Mouse (Mus musculus): ENCODE results near the gene Slc6a1. TPM values are rescaled to one million over a fixed set of nuclear protein-coding genes. Genes with fewer than 3 reads are reported as not detected.

Slc6a1 gene
- total and polyA plus RNA-seq, 2 experiments, result 0.07 TPM; not detected in 1

GRCm38 (mm10) chr6:114283278-114283770, 889 bp downstream of the Slc6a1 start:
- H3K27me3 ChIP-seq (ENCODE audit: control insufficient read depth, insufficient read depth, low read length), result peaks cover 4% of the 10 kb centered on the region; the same call in 1 of the 2 replicates
- no peak overlapping the region for H3K9ac ChIP-seq (ENCODE audit: low read depth, low read length)
- H3K36me3 ChIP-seq (ENCODE audit: control insufficient read depth, insufficient read depth, low read length), result no peaks in the 10 kb centered on the region
- H3K4me1 ChIP-seq (ENCODE audit: control insufficient read depth, insufficient read depth, low read length), result no peaks in the 10 kb centered on the region
- WGBS, result 16% methylated on average over 8 of the region's 8 CpGs
- TF ChIP-seq CTCF (IDR thresholded peaks at IDR 0.05; ENCODE audit: low read depth, low read length) (no peak), POLR2A (IDR thresholded peaks at IDR 0.05; ENCODE audit: extremely low read depth, insufficient read depth, low read length) (no peak)
- no peak overlapping the region for H3K4me3 ChIP-seq (ENCODE audit: insufficient read depth, low read depth, low read length)
- DNase-seq (ENCODE audit: extremely low read depth, low read depth, low spot score), result no peak
- H3K79me2 ChIP-seq (ENCODE audit: control insufficient read depth, insufficient read depth, low read length), result no peaks in the 10 kb centered on the region
- H3K27ac ChIP-seq (replicated peaks; ENCODE audit: insufficient read depth, low read depth, low read length), result no peak overlapping the region

- H3K36me3 ChIP-seq (ENCODE audit: control insufficient read depth, insufficient read depth, low read length), result no peaks in the 10 kb centered on the region
- no peak overlapping the region for H3K9ac ChIP-seq (ENCODE audit: low read depth, low read length)
- H3K4me3 ChIP-seq (ENCODE audit: insufficient read depth, low read depth, low read length), result no peak overlapping the region
- TF ChIP-seq CTCF (IDR thresholded peaks at IDR 0.05; ENCODE audit: low read depth, low read length), result no peak
- no peak for TF ChIP-seq POLR2A (IDR thresholded peaks at IDR 0.05; ENCODE audit: extremely low read depth, insufficient read depth, low read length)
- peaks cover 4% of the 10 kb centered on the region; the same call in 1 of the 2 replicates for H3K27me3 ChIP-seq (ENCODE audit: control insufficient read depth, insufficient read depth, low read length)
- H3K79me2 ChIP-seq (ENCODE audit: control insufficient read depth, insufficient read depth, low read length), result no peaks in the 10 kb centered on the region
- WGBS, result 55% methylated on average over 10 of the region's 10 CpGs
- no peak overlapping the region for H3K27ac ChIP-seq (replicated peaks; ENCODE audit: insufficient read depth, low read depth, low read length)
- no peak for DNase-seq (ENCODE audit: extremely low read depth, low read depth, low spot score)
- no peaks in the 10 kb centered on the region for H3K4me1 ChIP-seq (ENCODE audit: control insufficient read depth, insufficient read depth, low read length)
These were observed 1.7 kb downstream of the Slc6a1 start for GRCm38 (mm10) chr6:114283927-114284703.

- Histone ChIP-seq H3K9ac (ENCODE audit: low read depth, low read length) (no peak overlapping the region), H3K27me3 (ENCODE audit: control insufficient read depth, insufficient read depth, low read length) (peaks cover 4% of the 10 kb centered on the region; the same call in 1 of the 2 replicates), H3K36me3 (ENCODE audit: control insufficient read depth, insufficient read depth, low read length) (no peaks in the 10 kb centered on the region), H3K4me3 (ENCODE audit: insufficient read depth, low read depth, low read length) (no peak overlapping the region), H3K79me2 (ENCODE audit: control insufficient read depth, insufficient read depth, low read length) (no peaks in the 10 kb centered on the region), H3K27ac (replicated peaks; ENCODE audit: insufficient read depth, low read depth, low read length) (no peak overlapping the region), H3K4me1 (ENCODE audit: control insufficient read depth, insufficient read depth, low read length) (no peaks in the 10 kb centered on the region)
- no peak for TF ChIP-seq POLR2A (IDR thresholded peaks at IDR 0.05; ENCODE audit: extremely low read depth, insufficient read depth, low read length)
- TF ChIP-seq CTCF (IDR thresholded peaks at IDR 0.05; ENCODE audit: low read depth, low read length), result no peak
- DNase-seq (ENCODE audit: extremely low read depth, low read depth, low spot score), result no peak
- WGBS, result 38% methylated on average over 4 of the region's 4 CpGs
These were observed 3.0 kb downstream of the Slc6a1 start for GRCm38 (mm10) chr6:114285424-114285823.

GRCm38 (mm10) chr6:114289106-114289505, 6.7 kb downstream of the Slc6a1 start:
- no peaks in the 10 kb centered on the region for H3K27me3 ChIP-seq (ENCODE audit: control insufficient read depth, insufficient read depth, low read length)
- H3K4me1 ChIP-seq (ENCODE audit: control insufficient read depth, insufficient read depth, low read length), result no peaks in the 10 kb centered on the region
- H3K79me2 ChIP-seq (ENCODE audit: control insufficient read depth, insufficient read depth, low read length), result no peaks in the 10 kb centered on the region
- TF ChIP-seq POLR2A (IDR thresholded peaks at IDR 0.05; ENCODE audit: extremely low read depth, insufficient read depth, low read length), result no peak
- 56% methylated on average over 7 of the region's 7 CpGs for WGBS
- H3K9ac ChIP-seq (ENCODE audit: low read depth, low read length), result no peak overlapping the region
- no peak for DNase-seq (ENCODE audit: extremely low read depth, low read depth, low spot score)
- no peaks in the 10 kb centered on the region for H3K36me3 ChIP-seq (ENCODE audit: control insufficient read depth, insufficient read depth, low read length)
- H3K27ac ChIP-seq (replicated peaks; ENCODE audit: insufficient read depth, low read depth, low read length), result no peak overlapping the region
- H3K4me3 ChIP-seq (ENCODE audit: insufficient read depth, low read depth, low read length), result no peak overlapping the region

GRCm38 (mm10) chr6:114290184-114290583, 7.7 kb downstream of the Slc6a1 start:
- no peak overlapping the region for H3K9ac ChIP-seq (ENCODE audit: low read depth, low read length)
- H3K36me3 ChIP-seq (ENCODE audit: control insufficient read depth, insufficient read depth, low read length), result no peaks in the 10 kb centered on the region
- TF ChIP-seq CTCF (IDR thresholded peaks at IDR 0.05; ENCODE audit: low read depth, low read length), result no peak
- TF ChIP-seq POLR2A (IDR thresholded peaks at IDR 0.05; ENCODE audit: extremely low read depth, insufficient read depth, low read length), result no peak
- H3K4me3 ChIP-seq (ENCODE audit: insufficient read depth, low read depth, low read length), result no peak overlapping the region
- no peaks in the 10 kb centered on the region for H3K27me3 ChIP-seq (ENCODE audit: control insufficient read depth, insufficient read depth, low read length)
- no peaks in the 10 kb centered on the region for H3K4me1 ChIP-seq (ENCODE audit: control insufficient read depth, insufficient read depth, low read length)
- no peak for DNase-seq (ENCODE audit: extremely low read depth, low read depth, low spot score)
- WGBS, result 38% methylated on average over 8 of the region's 8 CpGs
- H3K27ac ChIP-seq (replicated peaks; ENCODE audit: insufficient read depth, low read depth, low read length), result no peak overlapping the region
- no peaks in the 10 kb centered on the region for H3K79me2 ChIP-seq (ENCODE audit: control insufficient read depth, insufficient read depth, low read length)

- 76% methylated on average over 4 of the region's 4 CpGs for WGBS
- H3K36me3 ChIP-seq (ENCODE audit: control insufficient read depth, insufficient read depth, low read length), result no peaks in the 10 kb centered on the region
- DNase-seq (ENCODE audit: extremely low read depth, low read depth, low spot score), result no peak
- TF ChIP-seq CTCF (IDR thresholded peaks at IDR 0.05; ENCODE audit: low read depth, low read length) (no peak), POLR2A (IDR thresholded peaks at IDR 0.05; ENCODE audit: extremely low read depth, insufficient read depth, low read length) (no peak)
- no peak overlapping the region for H3K4me3 ChIP-seq (ENCODE audit: insufficient read depth, low read depth, low read length)
- H3K27me3 ChIP-seq (ENCODE audit: control insufficient read depth, insufficient read depth, low read length), result no peaks in the 10 kb centered on the region
- no peaks in the 10 kb centered on the region for H3K79me2 ChIP-seq (ENCODE audit: control insufficient read depth, insufficient read depth, low read length)
- no peaks in the 10 kb centered on the region for H3K4me1 ChIP-seq (ENCODE audit: control insufficient read depth, insufficient read depth, low read length)
- H3K9ac ChIP-seq (ENCODE audit: low read depth, low read length), result no peak overlapping the region
- no peak overlapping the region for H3K27ac ChIP-seq (replicated peaks; ENCODE audit: insufficient read depth, low read depth, low read length)
These were observed 8.5 kb downstream of the Slc6a1 start for GRCm38 (mm10) chr6:114290929-114291328.

Data from liver, adult 2 months (tissue).